Mouse (Mus musculus) spleen, adult 2 months (tissue): ENCODE data around the gene Myt1l.

Source experiments
- CTCF ChIP-seq: fragments of 200-500 bp; IDR thresholded peaks from 2 replicates; pipeline ENCODE4 v1.5.1; 2011; ENCODE audit warnings: mild to moderate bottlenecking, inconsistent platforms; ENCODE audit not compliant: insufficient read depth, insufficient read length, insufficient replicate concordance; ENCODE audit errors: extremely low read depth
- POLR2A ChIP-seq: fragments of 200-500 bp; IDR thresholded peaks from 2 replicates; pipeline ENCODE4 v1.6.1; 2011; ENCODE audit warnings: low read depth, low read length, inconsistent platforms

DNA sequence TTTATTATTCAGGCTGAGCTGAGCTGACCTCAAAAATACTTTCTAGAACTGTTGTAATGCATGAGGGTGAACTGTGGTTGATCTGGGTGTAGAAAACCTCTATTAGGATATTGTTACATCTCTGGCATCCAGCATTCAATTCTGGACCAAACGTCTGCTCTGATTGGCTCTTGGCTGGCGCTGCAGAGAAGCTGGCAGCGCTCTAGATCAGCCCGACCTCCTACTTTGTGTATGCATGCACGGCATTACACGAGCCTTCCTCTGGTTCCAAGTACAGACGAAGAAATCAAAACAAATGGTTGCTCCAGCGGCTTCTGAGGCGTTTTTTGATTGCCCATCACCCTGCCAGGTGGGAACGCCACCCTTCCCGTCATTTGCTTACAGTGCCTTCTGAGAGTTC lies 303.2 kb downstream of the Myt1l start:
- no peak for TF ChIP-seq CTCF
- no peak for TF ChIP-seq POLR2A
